Mouse (Mus musculus): ENCODE results near the gene Marc2. TPM values are rescaled to one million over a fixed set of nuclear protein-coding genes. Genes with fewer than 3 reads are reported as not detected.

The Marc2 gene
- total RNA-seq (2021): 100 to 1,000 TPM; 117 to 122 TPM
- long read RNA-seq, transcript Marc2-201 (8 exons, 1,917 nt): major isoform, 48 of 51 reads
- long read RNA-seq, partial matches to known transcripts: 1 of 51 reads
- long read RNA-seq, other reads (novel, unspliced or antisense): 1 of 51 reads

GRCm38 (mm10) chr1:184846092-184846750, at the start of gene Marc2:
Marc2 (minus strand) TSS chr1:184846451.
- no peak for DNase-seq (ENCODE audit: low spot score in 2 of 2)

GRCm38 (mm10) chr1:184891998-184892397, 45.7 kb upstream of the Marc2 start:
- no peak for DNase-seq (ENCODE audit: low spot score in 2 of 2)

- DNase-seq (ENCODE audit: low spot score in 2 of 2): no peak
Measured at GRCm38 (mm10) chr1:184889454-184889853, 43.2 kb upstream of the Marc2 start.

GRCm38 (mm10) chr1:184886160-184886559, 39.9 kb upstream of the Marc2 start:
- no peak for DNase-seq (ENCODE audit: low spot score in 2 of 2)

GRCm38 (mm10) chr1:184882281-184883268, 36.3 kb upstream of the Marc2 start, which contains the start of gene C130074G19Rik:
C130074G19Rik (minus strand) TSS chr1:184883218.
- DNase-seq (ENCODE audit: low spot score in 2 of 2): no peak

- no peak for DNase-seq (ENCODE audit: low spot score in 2 of 2)
Measured at GRCm38 (mm10) chr1:184881861-184882260, 35.6 kb upstream of the Marc2 start.

GRCm38 (mm10) chr1:184881211-184881610, 35.0 kb upstream of the Marc2 start:
- no peak for DNase-seq (ENCODE audit: low spot score in 2 of 2)

- no peak for DNase-seq (ENCODE audit: low spot score in 2 of 2)
Measured at GRCm38 (mm10) chr1:184878860-184879259, 32.6 kb upstream of the Marc2 start.

- no peak for DNase-seq (ENCODE audit: low spot score in 2 of 2)
Measured at GRCm38 (mm10) chr1:184877306-184877705, 31.1 kb upstream of the Marc2 start.

- DNase-seq (ENCODE audit: low spot score in 2 of 2): no peak
Measured at GRCm38 (mm10) chr1:184873910-184874309, 27.7 kb upstream of the Marc2 start.

GRCm38 (mm10) chr1:184872069-184872819, 26.0 kb upstream of the Marc2 start:
- DNase-seq (ENCODE audit: low spot score in 2 of 2): no peak

GRCm38 (mm10) chr1:184871506-184871905, 25.3 kb upstream of the Marc2 start:
- no peak for DNase-seq (ENCODE audit: low spot score in 2 of 2)

GRCm38 (mm10) chr1:184870646-184871385, 24.6 kb upstream of the Marc2 start:
- no peak for DNase-seq (ENCODE audit: low spot score in 2 of 2)

- DNase-seq (ENCODE audit: low spot score in 2 of 2): no peak
Measured at GRCm38 (mm10) chr1:184869939-184870565, 23.8 kb upstream of the Marc2 start.

- no peak for DNase-seq (ENCODE audit: low spot score in 2 of 2)
Measured at GRCm38 (mm10) chr1:184867640-184868120, 21.4 kb upstream of the Marc2 start.

GRCm38 (mm10) chr1:184864381-184864801, 18.1 kb upstream of the Marc2 start:
- DNase-seq (ENCODE audit: low spot score in 2 of 2): no peak

- DNase-seq (ENCODE audit: low spot score in 2 of 2): no peak
Measured at GRCm38 (mm10) chr1:184862636-184863035, 16.4 kb upstream of the Marc2 start.

GRCm38 (mm10) chr1:184861551-184861950, 15.3 kb upstream of the Marc2 start:
- DNase-seq (ENCODE audit: low spot score in 2 of 2): no peak

- no peak for DNase-seq (ENCODE audit: low spot score in 2 of 2)
Measured at GRCm38 (mm10) chr1:184860276-184860675, 14.0 kb upstream of the Marc2 start.

- DNase-seq (ENCODE audit: low spot score in 2 of 2): no peak
Measured at GRCm38 (mm10) chr1:184858253-184858652, 12.0 kb upstream of the Marc2 start.

Measured in layer of hippocampus, adult 18-20 months (tissue).